Mouse (Mus musculus): ENCODE data around the gene Bcl10. TPM values are rescaled to one million over a fixed set of nuclear protein-coding genes. Genes with fewer than 3 reads are reported as not detected.
A peak's percentile ranks its signal among the peaks of the same experiment; 100 is the strongest.

The Bcl10 gene
- polyA plus RNA-seq, 1 experiment from 2014 or later, result 38.2 TPM

GRCm38 (mm10) chr3:145938405-145939349 is 16.1 kb downstream of the Bcl10 start:
- Histone ChIP-seq H3K36me3 (peaks cover 20% of the 10 kb centered on the region; the same call in 1 of the 2 replicates), H3K27me3 (no peaks in the 10 kb centered on the region), H3K4me3 (peak overlapping the region; percentile 92), H3K4me2 (peak overlapping the region; percentile 81), H3K4me1 (replicated peaks) (peaks cover 36% of the 10 kb centered on the region), H3K9ac (peak overlapping the region; percentile 91), H3K9me3 (replicated peaks) (no peaks in the 10 kb centered on the region), H3K27ac (peak overlapping the region; percentile 75)
- WGBS, result 17% methylated on average over 49 of the region's 50 CpGs
- peak; percentile 49; the same call in 1 of the 2 replicates for ATAC-seq (replicated peaks; ENCODE audit: insufficient number of reproducible peaks, insufficient read depth, low FRiP score, low read depth)

DNA sequence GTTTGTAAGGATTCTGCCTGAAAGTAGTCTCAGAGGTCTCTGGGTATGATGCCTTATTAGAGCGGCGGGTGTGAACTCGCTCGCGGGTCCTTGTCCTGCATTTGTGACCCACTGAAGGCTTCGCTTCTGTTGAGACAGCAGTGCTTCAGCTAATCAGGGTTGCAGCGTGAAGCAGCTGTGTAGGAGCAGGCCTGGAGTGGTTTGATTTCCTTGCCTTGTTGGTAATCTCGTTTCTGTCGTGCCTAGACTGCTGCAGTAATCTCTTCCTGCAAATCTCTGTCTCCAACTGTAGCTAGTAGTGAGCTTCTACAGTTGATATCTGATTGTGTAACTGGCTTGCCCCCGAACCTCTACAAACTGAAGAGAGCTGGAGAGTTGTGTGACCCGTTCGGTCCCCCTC is 16.8 kb downstream of the Bcl10 start:
- Histone ChIP-seq H3K4me1 (replicated peaks) (peaks cover 36% of the 10 kb centered on the region), H3K9me3 (replicated peaks) (no peaks in the 10 kb centered on the region), H3K27ac (no peak overlapping the region), H3K9ac (no peak overlapping the region), H3K36me3 (peaks cover 23% of the 10 kb centered on the region), H3K4me3 (peak overlapping the region; percentile 92), H3K27me3 (no peaks in the 10 kb centered on the region), H3K4me2 (peak overlapping the region; percentile 81)
- 68% methylated on average over 12 of the region's 12 CpGs for WGBS
- ATAC-seq (replicated peaks; ENCODE audit: insufficient number of reproducible peaks, insufficient read depth, low FRiP score, low read depth), result no peak

DNA sequence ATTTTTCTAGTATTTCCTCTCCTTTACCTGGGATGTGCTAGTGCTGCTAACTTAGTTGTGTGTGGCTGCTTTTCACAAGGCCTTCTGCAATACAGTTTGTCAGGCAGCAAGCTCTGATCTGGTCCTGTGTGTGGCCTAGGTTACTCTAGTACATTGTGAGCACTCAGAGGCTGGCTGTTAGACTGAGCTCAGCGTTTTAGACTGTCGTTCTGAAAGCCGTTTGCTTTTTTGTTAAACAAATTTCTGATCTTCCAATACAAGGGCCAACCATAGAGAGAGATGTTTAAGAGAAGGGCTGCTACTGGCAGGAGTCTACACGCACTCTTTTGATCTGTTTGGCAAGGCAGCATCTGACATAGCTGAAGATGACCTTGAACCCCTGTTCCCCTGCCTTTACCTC is 17.4 kb downstream of the Bcl10 start:
- no peak for ATAC-seq (replicated peaks; ENCODE audit: insufficient number of reproducible peaks, insufficient read depth, low FRiP score, low read depth)
- WGBS, result 80% methylated on average over 4 of the region's 4 CpGs
- no peaks in the 10 kb centered on the region for H3K27me3 ChIP-seq
- peaks cover 36% of the 10 kb centered on the region for H3K4me1 ChIP-seq (replicated peaks)
- H3K4me2 ChIP-seq, result peak overlapping the region; percentile 81; the same call in 1 of the 2 replicates
- peaks cover 23% of the 10 kb centered on the region for H3K36me3 ChIP-seq
- no peak overlapping the region for H3K4me3 ChIP-seq
- H3K9me3 ChIP-seq (replicated peaks), result no peaks in the 10 kb centered on the region
- H3K27ac ChIP-seq, result no peak overlapping the region
- no peak overlapping the region for H3K9ac ChIP-seq

DNA sequence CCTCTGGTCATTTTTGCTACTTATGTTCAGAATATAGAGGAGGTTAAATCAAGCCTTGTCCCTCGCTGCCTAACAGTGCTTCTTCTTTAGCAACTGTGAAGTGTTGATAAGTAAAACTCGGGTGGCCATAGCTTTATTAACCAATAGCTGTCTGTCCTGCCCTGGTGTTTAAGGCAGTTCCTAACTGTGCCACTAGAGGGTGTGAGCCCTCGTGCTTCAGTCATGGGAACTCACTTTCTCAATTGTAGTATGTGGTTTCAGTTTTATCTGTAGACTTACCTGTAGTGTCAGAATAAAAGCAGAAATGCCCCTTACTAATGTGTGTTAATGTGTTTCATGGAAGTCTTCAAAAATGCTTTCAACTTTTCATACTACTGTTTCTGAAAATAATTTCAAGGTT is 19.4 kb downstream of the Bcl10 start:
- peaks cover 26% of the 10 kb centered on the region for H3K36me3 ChIP-seq
- 4% methylated on average over 3 of the region's 3 CpGs for whole genome bisulfite sequencing
- H3K4me1 ChIP-seq (replicated peaks), result peaks cover 49% of the 10 kb centered on the region
- ATAC-seq (replicated peaks; ENCODE audit: insufficient number of reproducible peaks, insufficient read depth, low FRiP score, low read depth), result no peak
- H3K9ac ChIP-seq, result no peak overlapping the region
- H3K9me3 ChIP-seq (replicated peaks), result no peaks in the 10 kb centered on the region
- H3K4me3 ChIP-seq, result no peak overlapping the region
- H3K27ac ChIP-seq, result no peak overlapping the region
- no peak overlapping the region for H3K4me2 ChIP-seq
- no peaks in the 10 kb centered on the region for H3K27me3 ChIP-seq

- peaks cover 26% of the 10 kb centered on the region for H3K36me3 ChIP-seq
Measured at GRCm38 (mm10) chr3:145944348-145944747, 21.7 kb downstream of the Bcl10 start.

DNA sequence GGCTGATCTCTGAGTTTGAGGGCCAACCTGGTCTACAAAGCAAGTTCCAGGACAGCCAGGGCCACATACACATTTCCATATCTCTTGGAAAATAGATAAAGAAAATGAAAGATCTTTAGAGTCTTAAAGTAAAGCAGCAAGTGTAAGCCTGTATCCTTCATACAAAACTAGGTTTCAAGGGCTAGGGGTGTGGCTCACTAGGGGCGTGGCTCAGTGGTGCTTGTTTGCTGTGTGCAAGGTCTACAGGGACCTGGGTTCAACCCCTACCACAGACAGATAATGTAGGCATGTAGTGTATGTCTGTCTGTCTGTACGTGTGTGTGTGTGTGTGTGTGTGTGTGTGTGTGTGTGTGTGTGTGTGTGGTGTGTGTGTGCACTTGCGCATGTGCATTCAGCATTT is 23.3 kb downstream of the Bcl10 start:
- Histone ChIP-seq H3K27me3 (no peaks in the 10 kb centered on the region), H3K27ac (peak overlapping the region; percentile 88), H3K9ac (no peak overlapping the region), H3K36me3 (peaks cover 24% of the 10 kb centered on the region), H3K4me2 (no peak overlapping the region), H3K4me1 (replicated peaks) (peaks cover 40% of the 10 kb centered on the region), H3K9me3 (replicated peaks) (no peaks in the 10 kb centered on the region), H3K4me3 (no peak overlapping the region)
- ATAC-seq (replicated peaks; ENCODE audit: insufficient number of reproducible peaks, insufficient read depth, low FRiP score, low read depth), result no peak
- 79% methylated on average over 3 of the region's 3 CpGs for WGBS

More at GRCm38 (mm10) chr3:145944348-145944747, 21.7 kb downstream of the Bcl10 start:
- no peak overlapping the region for H3K27ac ChIP-seq
- H3K9me3 ChIP-seq (replicated peaks), result no peaks in the 10 kb centered on the region
- H3K4me2 ChIP-seq, result no peak overlapping the region
- no peaks in the 10 kb centered on the region for H3K27me3 ChIP-seq
- no peak for ATAC-seq (replicated peaks; ENCODE audit: insufficient number of reproducible peaks, insufficient read depth, low FRiP score, low read depth)
- no peak overlapping the region for H3K9ac ChIP-seq
- no peak overlapping the region for H3K4me3 ChIP-seq
- peaks cover 42% of the 10 kb centered on the region for H3K4me1 ChIP-seq (replicated peaks)
- WGBS, result 64% methylated on average over 7 of the region's 7 CpGs

DNA sequence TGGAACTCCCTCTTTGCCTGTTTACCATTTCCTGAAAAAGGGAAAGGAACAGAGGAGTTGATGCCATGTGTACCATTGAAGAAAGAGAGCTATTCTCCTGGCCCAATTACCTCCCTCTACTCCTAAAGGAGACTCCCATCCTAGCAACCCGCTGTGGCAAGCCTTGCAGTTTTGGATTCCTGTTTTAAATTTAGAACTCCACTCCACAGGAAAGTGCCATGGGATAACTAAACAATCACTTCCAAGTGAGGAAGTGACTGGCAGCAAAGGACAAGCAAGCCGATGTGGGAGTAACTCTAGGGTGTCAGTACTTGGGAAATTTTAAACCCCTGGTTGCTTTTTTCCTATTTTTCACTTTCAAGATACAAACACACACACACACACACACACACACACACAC is 24.1 kb downstream of the Bcl10 start:
- H3K9ac ChIP-seq, result no peak overlapping the region
- WGBS, result 19% methylated on average over 2 of the region's 2 CpGs
- H3K27ac ChIP-seq, result peak overlapping the region; percentile 88
- peaks cover 37% of the 10 kb centered on the region for H3K4me1 ChIP-seq (replicated peaks)
- no peaks in the 10 kb centered on the region for H3K9me3 ChIP-seq (replicated peaks)
- peaks cover 24% of the 10 kb centered on the region for H3K36me3 ChIP-seq
- H3K27me3 ChIP-seq, result no peaks in the 10 kb centered on the region
- ATAC-seq (replicated peaks; ENCODE audit: insufficient number of reproducible peaks, insufficient read depth, low FRiP score, low read depth), result 0 out of 2 replicates have a peak, but pooled peaks have one; percentile 41
- H3K4me3 ChIP-seq, result no peak overlapping the region
- peak overlapping the region; percentile 25 for H3K4me2 ChIP-seq

DNA sequence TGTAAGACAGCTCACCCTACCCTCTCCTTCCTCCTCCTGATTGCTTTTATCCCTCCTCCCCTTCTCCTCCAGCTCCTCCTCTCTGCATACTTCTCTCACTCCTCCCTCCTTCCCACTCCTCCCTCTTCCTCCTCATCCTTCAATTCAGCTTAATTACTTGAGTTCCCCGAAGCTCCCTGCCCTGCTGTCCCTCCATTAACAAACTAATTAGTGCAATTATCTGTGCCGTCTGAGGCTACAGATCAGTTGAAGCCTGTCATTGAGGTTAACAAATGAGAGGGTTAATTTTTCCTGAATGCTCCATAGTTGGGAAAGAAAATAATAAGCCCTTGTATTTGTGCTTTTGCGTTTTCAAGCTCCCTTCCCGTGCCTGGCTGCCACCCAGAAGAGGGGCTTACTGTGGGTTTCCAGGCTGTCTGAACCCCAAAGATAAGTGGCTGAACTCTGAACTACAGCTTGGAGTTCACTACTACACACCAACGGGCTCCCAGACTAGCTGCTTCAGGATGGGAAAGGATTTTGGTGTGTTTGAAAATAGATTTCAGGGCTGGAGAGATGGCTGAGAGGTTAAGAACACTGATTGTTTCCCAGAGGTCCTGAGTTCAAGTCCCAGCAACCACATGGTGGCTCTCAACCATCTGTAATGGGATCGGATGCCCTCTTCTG is 25.1 kb downstream of the Bcl10 start:
- Histone ChIP-seq H3K27me3 (no peaks in the 10 kb centered on the region), H3K27ac (0 out of 2 replicates have a peak overlapping the region, but pooled peaks have one; percentile 88), H3K9ac (no peak overlapping the region), H3K4me2 (no peak overlapping the region), H3K4me1 (replicated peaks) (peaks cover 40% of the 10 kb centered on the region), H3K36me3 (peaks cover 23% of the 10 kb centered on the region), H3K4me3 (no peak overlapping the region), H3K9me3 (replicated peaks) (no peaks in the 10 kb centered on the region)
- no peak for ATAC-seq (replicated peaks; ENCODE audit: insufficient number of reproducible peaks, insufficient read depth, low FRiP score, low read depth)
- WGBS, result 49% methylated on average over 6 of the region's 6 CpGs

- Histone ChIP-seq H3K27ac (peak overlapping the region; percentile 56), H3K27me3 (no peaks in the 10 kb centered on the region), H3K4me2 (peak overlapping the region; percentile 61), H3K9me3 (replicated peaks) (no peaks in the 10 kb centered on the region), H3K4me1 (replicated peaks) (peaks cover 42% of the 10 kb centered on the region), H3K36me3 (0 out of 2 replicates have a peak, but pooled peaks cover under 1% of the 10 kb centered on the region), H3K4me3 (peak overlapping the region; percentile 32), H3K9ac (peak overlapping the region; percentile 34; the same call in 1 of the 2 replicates)
- peak; percentile 68 for ATAC-seq (replicated peaks; ENCODE audit: insufficient number of reproducible peaks, insufficient read depth, low FRiP score, low read depth)
- 8% methylated on average over 15 of the region's 15 CpGs for WGBS
Measured at GRCm38 (mm10) chr3:145950034-145950814, 27.6 kb downstream of the Bcl10 start.

GRCm38 (mm10) chr3:145950815-145951130 is 28.2 kb downstream of the Bcl10 start:
- no peaks in the 10 kb centered on the region for H3K9me3 ChIP-seq (replicated peaks)
- whole genome bisulfite sequencing, result 27% methylated on average over 5 of the region's 5 CpGs
- no peaks in the 10 kb centered on the region for H3K36me3 ChIP-seq
- H3K9ac ChIP-seq, result no peak overlapping the region
- peaks cover 40% of the 10 kb centered on the region for H3K4me1 ChIP-seq (replicated peaks)
- H3K27ac ChIP-seq, result peak overlapping the region; percentile 45; the same call in 1 of the 2 replicates
- no peaks in the 10 kb centered on the region for H3K27me3 ChIP-seq
- H3K4me2 ChIP-seq, result peak overlapping the region; percentile 61; the same call in 1 of the 2 replicates
- no peak for ATAC-seq (replicated peaks; ENCODE audit: insufficient number of reproducible peaks, insufficient read depth, low FRiP score, low read depth)
- H3K4me3 ChIP-seq, result no peak overlapping the region

Measured in heart, embryonic 15.5 days (tissue).